Mouse (Mus musculus): ENCODE results near the gene Fez2.

Fez2 gene

DNA sequence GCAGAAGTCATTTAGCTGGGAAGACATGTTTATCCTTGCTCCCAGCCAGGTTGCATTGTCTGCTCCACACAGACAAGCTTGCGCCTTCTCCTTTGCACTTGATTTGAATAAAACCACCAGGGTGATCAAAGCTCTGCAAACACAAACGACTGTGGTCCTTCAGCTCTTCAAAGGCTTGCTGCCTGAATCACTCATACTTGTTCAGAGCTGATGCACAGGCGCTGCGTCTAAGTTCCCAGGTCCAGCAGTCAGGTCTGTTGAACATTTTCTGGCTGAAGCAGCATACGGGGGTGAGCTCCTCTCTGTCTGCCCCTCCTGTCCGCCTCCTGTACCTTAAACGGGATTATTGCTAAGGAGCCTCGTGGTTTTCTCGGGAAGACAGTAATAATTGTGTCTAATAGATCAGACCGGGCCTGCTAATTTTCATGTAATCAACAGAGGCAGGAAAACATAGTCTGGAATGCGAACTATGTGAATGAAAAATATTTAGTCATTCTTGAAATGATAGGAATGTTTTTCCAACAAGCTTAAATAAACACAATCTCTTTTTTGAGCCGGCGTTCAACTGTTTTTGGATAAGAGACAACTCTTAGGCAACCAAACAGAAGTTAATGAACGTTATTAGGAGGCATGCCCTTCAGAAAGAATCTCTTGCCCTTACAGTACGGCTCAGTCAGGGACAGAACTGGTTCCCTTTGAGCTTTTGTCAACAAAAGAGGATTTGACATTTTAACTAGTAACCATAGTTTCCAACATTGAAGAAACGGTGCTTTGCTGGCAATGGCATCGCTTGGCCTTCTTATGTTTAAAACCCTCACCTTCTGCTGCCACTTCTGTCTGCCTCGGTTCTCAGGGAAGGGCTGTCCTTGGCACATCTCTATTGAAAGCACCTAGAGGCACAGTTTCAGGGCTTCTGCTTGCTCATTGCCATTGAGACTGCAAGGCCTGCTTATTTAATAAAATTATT is 95.3 kb downstream of the Fez2 start:
- no peak for DNase-seq (ENCODE audit: low read depth, low spot score)

DNA sequence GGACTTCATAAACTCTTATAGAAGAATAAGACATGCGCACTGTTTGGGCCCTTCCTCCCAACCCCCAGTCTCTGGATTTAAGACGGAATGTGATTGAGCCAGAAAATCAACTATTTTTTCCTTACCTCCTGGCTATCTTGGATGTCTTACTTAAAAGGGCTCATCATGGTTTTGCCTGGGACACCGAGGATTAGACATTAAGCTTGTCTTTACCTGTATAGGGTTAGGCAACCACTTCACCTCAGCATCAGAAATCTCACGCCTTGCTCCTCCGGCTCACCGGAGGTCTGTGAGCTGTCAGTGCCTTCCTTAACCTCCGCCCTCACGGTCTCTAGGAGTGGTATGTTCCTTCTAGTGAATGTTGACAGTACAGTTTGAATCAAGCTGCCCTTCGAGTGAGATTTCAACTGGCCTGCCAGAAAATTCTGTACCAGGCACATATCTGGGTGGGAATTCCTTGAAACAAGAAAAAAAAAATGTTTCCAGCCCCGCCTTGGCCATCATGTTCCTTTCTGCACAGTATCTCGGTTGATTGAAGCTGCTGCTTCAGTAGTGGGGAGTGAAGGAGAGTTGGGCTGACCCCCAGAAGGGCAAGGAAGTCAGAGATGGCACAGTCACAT is 96.6 kb downstream of the Fez2 start:
- DNase-seq (ENCODE audit: low read depth, low spot score): no peak
